Mouse (Mus musculus): ENCODE data around the gene Smim12.

Gene Smim12

DNA sequence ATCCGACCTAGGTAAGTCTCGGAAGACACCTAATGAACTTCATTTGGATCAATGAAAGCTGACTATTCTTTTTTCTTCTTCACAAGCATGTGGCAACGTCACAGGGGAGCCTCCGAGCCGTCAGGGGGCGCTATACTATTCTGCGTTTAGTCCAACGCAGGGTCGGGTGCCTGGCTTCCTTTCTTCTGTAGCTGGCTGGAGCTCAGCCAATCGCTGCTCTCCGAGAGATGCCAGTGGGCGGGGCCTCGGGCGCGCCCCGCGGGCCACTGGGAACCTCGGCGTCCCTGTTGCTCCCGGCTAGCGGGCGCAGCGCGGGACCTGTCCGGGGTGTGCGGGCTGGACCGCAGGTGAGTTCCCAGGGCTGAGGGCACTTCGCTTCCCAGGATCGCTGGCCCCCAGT lies at the start of gene Smim12:
Gene Smim12, plus strand, starts transcription at position 233 of the 400 bp plus-strand sequence.
- peak; percentile 96 for DNase-seq (ENCODE audit: low spot score)

- DNase-seq (ENCODE audit: low spot score): no peak
Observed at GRCm38 (mm10) chr4:127194477-127195269, 48.9 kb upstream of the Smim12 start.

DNA sequence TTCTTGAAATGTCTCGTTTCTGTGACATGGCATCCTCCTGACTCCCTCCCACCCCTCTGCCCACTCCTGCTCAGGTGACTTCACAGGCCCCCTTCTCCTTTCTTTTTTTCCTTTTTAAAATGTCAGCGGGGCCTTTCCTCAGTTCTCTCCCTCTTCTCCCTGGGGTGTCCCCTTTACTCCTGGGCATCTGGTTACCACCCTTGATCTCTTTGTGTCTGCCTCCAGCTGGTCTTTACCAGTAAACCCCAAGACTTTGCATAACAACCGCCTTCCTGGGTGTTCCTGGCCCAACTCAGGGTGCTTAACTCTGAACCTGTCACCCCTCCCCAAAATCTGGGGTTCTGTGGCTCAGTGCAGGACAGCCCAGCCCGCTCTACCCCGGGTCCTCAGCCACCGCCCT lies 45.0 kb upstream of the Smim12 start:
- DNase-seq (ENCODE audit: low spot score): no peak

GRCm38 (mm10) chr4:127199406-127199805 lies 44.2 kb upstream of the Smim12 start:
- DNase-seq (ENCODE audit: low spot score): no peak

GRCm38 (mm10) chr4:127200164-127200722 lies 43.3 kb upstream of the Smim12 start:
- DNase-seq (ENCODE audit: low spot score): no peak

DNA sequence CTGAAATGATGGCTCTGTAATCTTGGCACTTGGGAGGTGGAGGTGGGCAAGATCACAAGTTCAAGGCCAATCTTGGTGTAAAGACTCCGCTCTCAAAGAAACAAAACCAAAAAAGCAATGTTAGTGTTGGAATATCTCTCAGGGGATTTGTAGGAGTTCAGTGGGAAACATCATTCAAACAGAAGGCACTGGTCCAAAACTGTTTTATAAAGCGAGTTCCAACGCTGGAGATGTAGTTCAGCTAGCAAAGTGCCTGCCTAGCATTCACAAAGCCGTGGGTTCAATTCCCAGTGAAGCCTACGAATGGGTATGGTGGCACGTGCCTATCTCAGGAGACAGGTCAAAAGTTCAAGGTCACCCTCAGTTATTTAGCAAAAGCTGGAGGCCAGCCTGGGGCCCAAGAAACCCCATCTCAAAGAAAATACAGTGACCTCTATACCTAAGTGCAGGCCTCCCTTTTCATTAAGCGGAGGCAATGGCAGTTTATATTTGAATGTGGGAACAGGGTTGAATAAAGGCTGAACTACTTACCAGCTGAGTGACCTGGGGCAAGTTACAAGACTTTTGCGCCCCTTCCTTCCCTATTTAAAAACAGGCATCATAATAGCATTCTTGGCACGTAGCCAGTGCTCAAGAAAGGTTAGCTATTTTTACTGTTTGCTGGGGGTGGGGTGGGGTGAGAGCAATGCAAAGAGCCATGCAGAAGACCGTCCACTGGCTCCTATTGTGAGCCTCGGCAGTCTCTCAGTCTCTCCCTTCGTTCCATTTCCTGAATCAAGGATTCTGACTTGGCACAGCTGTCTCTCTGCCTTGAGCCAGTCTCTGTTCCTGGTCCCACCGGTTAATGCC lies 42.6 kb upstream of the Smim12 start:
- no peak for DNase-seq (ENCODE audit: low spot score)

DNA sequence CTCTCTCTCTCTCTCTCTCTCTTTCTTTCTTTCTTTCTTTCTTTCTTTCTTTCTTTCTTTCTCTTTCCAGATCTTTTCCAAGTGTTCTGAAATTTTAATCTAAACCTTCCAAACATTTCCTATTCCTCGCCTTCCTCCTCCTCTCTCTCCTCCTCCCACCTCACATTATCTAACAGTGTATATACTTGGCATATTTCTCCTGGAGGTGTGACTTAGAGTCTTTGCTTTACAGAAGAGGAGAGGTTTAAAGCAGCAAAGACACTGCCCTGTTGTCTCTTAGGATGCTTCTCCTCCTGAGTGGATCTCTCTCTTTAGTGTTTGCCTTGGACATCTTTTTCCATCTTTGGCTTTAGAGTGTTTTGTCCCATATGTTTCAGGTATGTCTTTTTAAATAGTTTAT lies 40.5 kb upstream of the Smim12 start:
- DNase-seq (ENCODE audit: low spot score): no peak

GRCm38 (mm10) chr4:127211318-127211717 lies 32.3 kb upstream of the Smim12 start:
- DNase-seq (ENCODE audit: low spot score): no peak

DNA sequence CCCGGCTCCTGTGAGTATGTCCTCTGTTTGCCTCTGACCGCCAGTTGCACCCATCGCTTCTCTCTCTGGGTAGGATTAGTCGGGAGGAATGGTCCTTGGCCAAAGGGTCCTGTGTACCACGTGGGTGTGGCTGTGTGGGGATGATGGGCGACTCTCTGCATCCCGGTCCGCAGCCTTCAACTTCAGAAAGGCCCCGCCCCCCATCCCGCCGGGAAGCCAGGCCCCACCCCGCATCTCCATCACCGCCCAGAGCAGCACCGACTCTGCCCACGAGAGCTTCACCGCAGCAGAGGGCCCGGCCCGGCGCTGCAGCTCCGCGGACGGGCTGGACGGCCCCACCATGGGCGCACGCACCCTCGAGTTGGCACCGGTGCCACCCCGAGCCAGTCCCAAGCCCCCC lies 29.1 kb upstream of the Smim12 start:
- DNase-seq (ENCODE audit: low spot score): no peak

DNA sequence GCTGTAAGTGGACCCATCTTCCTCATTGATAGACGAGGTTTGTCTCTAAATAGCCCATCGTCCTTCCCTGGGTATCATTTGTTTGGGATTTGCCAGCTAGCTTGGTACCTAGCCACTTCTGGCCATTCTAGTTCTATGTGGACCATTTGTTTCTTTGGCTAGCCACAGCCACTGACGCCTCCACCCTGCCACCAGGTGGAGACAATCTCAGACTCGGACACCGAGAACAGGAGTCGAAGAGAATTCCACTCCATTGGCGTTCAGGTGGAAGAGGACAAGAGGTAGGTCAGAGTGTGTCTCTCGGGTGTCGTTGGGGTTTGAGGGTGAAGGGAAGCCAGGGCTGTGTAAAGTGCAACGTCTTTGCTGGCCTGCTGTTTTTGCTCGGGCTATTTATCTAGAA lies 28.5 kb upstream of the Smim12 start:
- DNase-seq (ENCODE audit: low spot score): no peak

GRCm38 (mm10) chr4:127215799-127216198 lies 27.8 kb upstream of the Smim12 start:
- DNase-seq (ENCODE audit: low spot score): no peak

GRCm38 (mm10) chr4:127216251-127216651 lies 27.3 kb upstream of the Smim12 start:
- DNase-seq (ENCODE audit: low spot score): no peak

DNA sequence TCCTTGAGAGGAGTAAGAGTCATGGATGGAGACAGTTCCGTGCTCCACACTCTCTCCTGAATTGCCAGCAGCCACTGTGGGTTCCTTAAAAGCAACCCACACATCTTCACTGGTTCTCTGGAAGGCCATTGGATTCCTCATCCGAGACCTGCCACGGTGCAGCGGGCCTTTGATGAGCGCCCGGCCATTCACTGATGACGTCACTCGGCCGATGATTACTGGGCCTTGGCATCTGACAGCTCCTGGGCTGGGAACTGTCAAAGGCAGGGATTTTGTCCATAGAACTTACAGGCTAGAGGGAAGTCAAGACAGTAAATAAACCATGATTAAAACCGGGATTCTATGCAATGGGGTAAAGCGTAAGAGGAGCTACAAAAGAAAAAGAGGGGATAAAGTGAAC lies 26.5 kb upstream of the Smim12 start:
- no peak for DNase-seq (ENCODE audit: low spot score)

- no peak for DNase-seq (ENCODE audit: low spot score)
Observed at GRCm38 (mm10) chr4:127223291-127223690, 20.3 kb upstream of the Smim12 start.

- DNase-seq (ENCODE audit: low spot score): no peak
Observed at GRCm38 (mm10) chr4:127223755-127224154, 19.8 kb upstream of the Smim12 start.

DNA sequence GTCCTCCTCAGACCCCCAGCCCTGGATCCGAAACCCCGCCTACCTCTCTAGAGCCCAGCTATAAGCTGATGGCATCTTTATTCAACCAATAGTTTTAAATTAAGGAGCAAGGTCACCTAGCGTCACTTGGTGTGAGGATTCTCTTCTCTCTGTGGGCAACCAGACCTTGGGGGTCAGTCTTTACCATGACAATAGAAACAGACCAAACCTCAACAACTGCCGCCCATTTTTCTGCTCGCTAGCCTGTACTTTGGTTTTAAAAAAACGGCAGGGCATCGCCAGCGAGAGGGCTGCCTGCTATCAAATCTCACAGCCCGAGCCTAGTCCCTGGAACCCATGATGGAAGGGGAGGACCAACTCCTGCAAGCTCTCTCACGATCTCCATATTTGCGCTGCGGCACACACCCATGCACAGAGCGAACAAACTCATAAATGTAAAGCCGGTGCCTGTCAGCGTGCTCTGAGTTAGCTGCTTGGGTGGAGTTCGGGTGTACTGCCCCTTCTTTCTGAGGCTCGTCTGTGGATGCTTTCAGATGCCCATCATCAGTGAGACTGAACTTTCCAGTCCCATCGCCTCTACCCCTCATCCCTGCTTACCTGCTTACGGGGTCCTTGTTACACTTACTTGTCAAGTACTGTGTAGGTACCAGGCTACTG lies 19.0 kb upstream of the Smim12 start:
- no peak for DNase-seq (ENCODE audit: low spot score)

- no peak for DNase-seq (ENCODE audit: low spot score)
Observed at GRCm38 (mm10) chr4:127226067-127226466, 17.5 kb upstream of the Smim12 start.

GRCm38 (mm10) chr4:127227051-127227673 lies 16.4 kb upstream of the Smim12 start:
- no peak for DNase-seq (ENCODE audit: low spot score)

DNA sequence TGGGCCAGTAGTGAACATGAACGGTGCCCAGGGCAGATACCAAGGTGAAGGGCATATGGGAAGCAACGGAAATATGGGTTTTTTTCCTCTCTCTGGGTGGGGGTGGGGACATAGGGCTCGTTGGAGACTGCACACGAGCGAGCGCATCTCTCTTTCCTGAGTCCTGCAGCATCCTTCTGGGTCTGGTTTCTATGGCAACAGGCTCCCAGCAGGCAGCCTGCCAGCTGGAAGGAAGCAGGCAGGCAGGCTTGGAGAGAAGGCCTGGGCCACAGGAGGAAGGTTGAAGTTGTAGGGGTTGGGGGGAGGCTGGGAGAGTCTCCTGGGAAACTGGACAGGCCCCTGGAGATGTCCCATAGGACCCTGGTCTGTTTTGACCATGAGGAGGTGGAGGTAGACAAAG lies 11.6 kb upstream of the Smim12 start:
- no peak for DNase-seq (ENCODE audit: low spot score)

DNA sequence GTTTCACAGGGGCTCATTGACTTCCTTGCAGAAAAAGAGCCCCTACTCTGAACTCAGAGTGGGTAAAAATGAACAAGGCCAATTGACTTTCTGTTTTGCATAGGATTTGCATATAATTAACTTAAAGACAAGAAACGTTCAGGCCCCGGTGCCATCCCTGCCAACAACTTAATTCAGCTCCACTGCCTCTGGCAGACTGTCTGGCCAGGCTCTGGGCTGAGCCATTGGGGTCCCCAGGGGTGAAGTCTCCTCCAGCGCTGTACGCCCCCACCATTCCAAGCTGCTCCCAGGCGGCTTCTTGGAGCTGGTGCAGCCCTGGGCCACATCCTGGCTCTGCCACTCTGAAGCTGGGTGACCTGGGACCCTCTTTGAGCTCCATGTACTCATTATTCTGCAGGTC lies 11.0 kb upstream of the Smim12 start:
- no peak for DNase-seq (ENCODE audit: low spot score)

- no peak for DNase-seq (ENCODE audit: low spot score)
Observed at GRCm38 (mm10) chr4:127233416-127234125, 10.0 kb upstream of the Smim12 start.
